Mouse (Mus musculus): ENCODE measurements around the gene Psma6. TPM values are rescaled to one million over a fixed set of nuclear protein-coding genes. Genes with fewer than 3 reads are reported as not detected.

Gene Psma6
- polyA plus RNA-seq, 1 experiment from 2014 or later, result 419 TPM

DNA sequence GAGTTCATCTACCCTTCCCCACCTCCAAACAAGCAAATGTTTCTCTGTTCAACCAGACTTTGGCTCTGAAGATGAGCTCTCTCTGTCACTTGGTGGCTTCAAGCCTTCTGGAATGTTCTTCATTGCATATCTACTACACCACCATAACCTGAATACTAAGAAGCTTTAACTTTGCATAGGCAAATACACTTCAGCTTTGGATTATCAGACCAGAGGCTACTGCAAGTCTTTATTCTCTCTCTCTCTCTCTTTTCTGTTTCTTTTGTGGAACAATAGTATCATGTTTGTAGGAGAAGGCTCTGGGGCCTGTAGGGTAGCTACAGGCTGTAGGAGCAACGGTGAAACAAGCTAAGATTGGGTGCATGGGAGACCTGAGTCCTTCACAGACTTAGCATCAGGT, 58.2 kb downstream of the Psma6 start:
- ATAC-seq (replicated peaks; ENCODE audit: low FRiP score, low read depth) (no peak), DNase-seq (ENCODE audit: low spot score) (no peak)
- Histone ChIP-seq H3K27me3 (ENCODE audit: insufficient read depth, low read length) (no peaks in the 10 kb centered on the region), H3K9ac (ENCODE audit: low read depth, low read length) (no peak overlapping the region), H3K9me3 (replicated peaks; ENCODE audit: low read length) (no peaks in the 10 kb centered on the region), H3K4me2 (ENCODE audit: low read length) (no peak overlapping the region), H3K4me1 (replicated peaks; ENCODE audit: insufficient read depth, low read length) (peaks cover 26% of the 10 kb centered on the region; the same call in 1 of the 2 replicates), H3K27ac (no peak overlapping the region), H3K36me3 (ENCODE audit: insufficient read depth, low read length) (no peaks in the 10 kb centered on the region), H3K4me3 (replicated peaks; ENCODE audit: low read depth, low read length) (no peak overlapping the region)
- WGBS, result 83% methylated on average over 1 of the region's 1 CpGs
- no peak for TF ChIP-seq CTCF (IDR thresholded peaks at IDR 0.05; ENCODE audit: low read depth)

GRCm38 (mm10) chr12:55442861-55443850, 59.1 kb downstream of the Psma6 start:
- H3K27ac ChIP-seq, result peak overlapping the region; percentile 37
- peaks cover 24% of the 10 kb centered on the region; the same call in 1 of the 2 replicates for H3K4me1 ChIP-seq (replicated peaks; ENCODE audit: insufficient read depth, low read length)
- TF ChIP-seq CTCF (IDR thresholded peaks at IDR 0.05; ENCODE audit: low read depth), result no peak; the same call in 1 of the 2 replicates
- H3K27me3 ChIP-seq (ENCODE audit: insufficient read depth, low read length), result no peaks in the 10 kb centered on the region
- WGBS, result 49% methylated on average over 9 of the region's 9 CpGs
- no peak overlapping the region for H3K4me3 ChIP-seq (replicated peaks; ENCODE audit: low read depth, low read length)
- H3K36me3 ChIP-seq (ENCODE audit: insufficient read depth, low read length), result no peaks in the 10 kb centered on the region
- DNase-seq (ENCODE audit: low spot score) (peak; percentile 82), ATAC-seq (replicated peaks; ENCODE audit: low FRiP score, low read depth) (peak; percentile 43)
- no peak overlapping the region for H3K4me2 ChIP-seq (ENCODE audit: low read length)
- no peak overlapping the region for H3K9ac ChIP-seq (ENCODE audit: low read depth, low read length)
- H3K9me3 ChIP-seq (replicated peaks; ENCODE audit: low read length), result no peaks in the 10 kb centered on the region

GRCm38 (mm10) chr12:55444031-55444451, 60.0 kb downstream of the Psma6 start:
- no peak for TF ChIP-seq CTCF (IDR thresholded peaks at IDR 0.05; ENCODE audit: low read depth)
- no peak for ATAC-seq (replicated peaks; ENCODE audit: low FRiP score, low read depth)
- peak overlapping the region; percentile 37; the same call in 1 of the 2 replicates for H3K27ac ChIP-seq

GRCm38 (mm10) chr12:55445583-55445982, 61.6 kb downstream of the Psma6 start:
- H3K9ac ChIP-seq (ENCODE audit: low read depth, low read length), result no peak overlapping the region
- H3K4me1 ChIP-seq (replicated peaks; ENCODE audit: insufficient read depth, low read length), result peaks cover 27% of the 10 kb centered on the region
- H3K9me3 ChIP-seq (replicated peaks; ENCODE audit: low read length), result no peaks in the 10 kb centered on the region
- ATAC-seq (replicated peaks; ENCODE audit: low FRiP score, low read depth) (no peak), DNase-seq (ENCODE audit: low spot score) (no peak)
- WGBS, result 64% methylated on average over 4 of the region's 4 CpGs
- no peak overlapping the region for H3K27ac ChIP-seq
- H3K36me3 ChIP-seq (ENCODE audit: insufficient read depth, low read length), result no peaks in the 10 kb centered on the region
- no peak overlapping the region for H3K4me2 ChIP-seq (ENCODE audit: low read length)
- no peak overlapping the region for H3K4me3 ChIP-seq (replicated peaks; ENCODE audit: low read depth, low read length)
- H3K27me3 ChIP-seq (ENCODE audit: insufficient read depth, low read length), result no peaks in the 10 kb centered on the region
- no peak for TF ChIP-seq CTCF (IDR thresholded peaks at IDR 0.05; ENCODE audit: low read depth)

More at GRCm38 (mm10) chr12:55444031-55444451, 60.0 kb downstream of the Psma6 start:
- Histone ChIP-seq H3K4me3 (replicated peaks; ENCODE audit: low read depth, low read length) (no peak overlapping the region), H3K9me3 (replicated peaks; ENCODE audit: low read length) (no peaks in the 10 kb centered on the region), H3K4me1 (replicated peaks; ENCODE audit: insufficient read depth, low read length) (peaks cover 21% of the 10 kb centered on the region; the same call in 1 of the 2 replicates), H3K36me3 (ENCODE audit: insufficient read depth, low read length) (no peaks in the 10 kb centered on the region), H3K9ac (ENCODE audit: low read depth, low read length) (no peak overlapping the region), H3K4me2 (ENCODE audit: low read length) (no peak overlapping the region), H3K27me3 (ENCODE audit: insufficient read depth, low read length) (no peaks in the 10 kb centered on the region)
- 69% methylated on average over 4 of the region's 4 CpGs for WGBS
- no peak for DNase-seq (ENCODE audit: low spot score)

- no peak for DNase-seq (ENCODE audit: low spot score)
- H3K4me1 ChIP-seq (replicated peaks; ENCODE audit: insufficient read depth, low read length), result peaks cover 28% of the 10 kb centered on the region
- TF ChIP-seq CTCF (IDR thresholded peaks at IDR 0.05; ENCODE audit: low read depth), result no peak
- H3K27me3 ChIP-seq (ENCODE audit: insufficient read depth, low read length), result no peaks in the 10 kb centered on the region
- no peaks in the 10 kb centered on the region for H3K9me3 ChIP-seq (replicated peaks; ENCODE audit: low read length)
- 86% methylated on average over 4 of the region's 4 CpGs for WGBS
- peak overlapping the region; percentile 89 for H3K27ac ChIP-seq
- no peaks in the 10 kb centered on the region for H3K36me3 ChIP-seq (ENCODE audit: insufficient read depth, low read length)
- H3K4me3 ChIP-seq (replicated peaks; ENCODE audit: low read depth, low read length), result no peak overlapping the region
- 0 out of 2 replicates have a peak overlapping the region, but pooled peaks have one; percentile 32 for H3K9ac ChIP-seq (ENCODE audit: low read depth, low read length)
- H3K4me2 ChIP-seq (ENCODE audit: low read length), result no peak overlapping the region
- ATAC-seq (replicated peaks; ENCODE audit: low FRiP score, low read depth), result no peak
These were observed 62.3 kb downstream of the Psma6 start for GRCm38 (mm10) chr12:55446366-55446745.

GRCm38 (mm10) chr12:55446746-55447395, 62.8 kb downstream of the Psma6 start:
- Histone ChIP-seq H3K4me1 (replicated peaks; ENCODE audit: insufficient read depth, low read length) (peaks cover 28% of the 10 kb centered on the region), H3K9ac (ENCODE audit: low read depth, low read length) (peak overlapping the region; percentile 32; the same call in 1 of the 2 replicates), H3K9me3 (replicated peaks; ENCODE audit: low read length) (no peaks in the 10 kb centered on the region), H3K4me3 (replicated peaks; ENCODE audit: low read depth, low read length) (no peak overlapping the region), H3K4me2 (ENCODE audit: low read length) (no peak overlapping the region), H3K27me3 (ENCODE audit: insufficient read depth, low read length) (no peaks in the 10 kb centered on the region), H3K27ac (peak overlapping the region; percentile 89), H3K36me3 (ENCODE audit: insufficient read depth, low read length) (no peaks in the 10 kb centered on the region)
- peak; percentile 75 for DNase-seq (ENCODE audit: low spot score)
- no peak for TF ChIP-seq CTCF (IDR thresholded peaks at IDR 0.05; ENCODE audit: low read depth)
- WGBS, result 24% methylated on average over 13 of the region's 13 CpGs
- ATAC-seq (replicated peaks; ENCODE audit: low FRiP score, low read depth), result peak; percentile 46; the same call in 1 of the 2 replicates

Data from kidney, postnatal 0 days (tissue).